Mouse (Mus musculus) lung, postnatal 0 days (tissue): ENCODE measurements at regions not wholly inside any gene's neighbourhood (a gene's known extent, or its start where the extent isn't known, plus 50 kb on each side); places are given as distances from the start of the nearest gene placed in this dataset.

Experiments used
- ATAC-seq: fragments of 200-750 bp; cut with Nextera tagmentation; 2 replicates; pipeline ENCODE4 v1.8.0; 2017; ENCODE audit warnings: moderate library complexity
- DNase-seq: peaks from one replicate; pipeline ENCODE4 v3.0.0-alpha.2; 2016; ENCODE audit warnings: low spot score
- H3K27ac ChIP-seq: fragments of 300-500 bp; sonication (generic); 2 replicates; pipeline ENCODE4 v1.5.1; 2014; ENCODE audit warnings: antibody characterized with exemption, mild to moderate bottlenecking, low read length, mixed read lengths
- H3K27me3 ChIP-seq: fragments of 300-500 bp; sonication (generic); replicated peaks from 2 replicates; pipeline ENCODE4 v1.6.1; 2014; ENCODE audit warnings: low read length, mixed read lengths; ENCODE audit not compliant: insufficient read depth
- H3K36me3 ChIP-seq: fragments of 300-500 bp; sonication (generic); 2 replicates; pipeline ENCODE4 v1.6.1; 2014; ENCODE audit warnings: low read length, mixed read lengths; ENCODE audit not compliant: insufficient read depth
- H3K4me1 ChIP-seq: fragments of 300-500 bp; sonication (generic); 2 replicates; pipeline ENCODE4 v1.6.1; 2014; ENCODE audit warnings: antibody characterized with exemption, low read depth, low read length, mixed read lengths; ENCODE audit not compliant: insufficient read depth
- H3K4me2 ChIP-seq: fragments of 300-500 bp; sonication (generic); replicated peaks from 2 replicates; pipeline ENCODE4 v1.6.1; 2014; ENCODE audit warnings: low read depth, mild to moderate bottlenecking, low read length, moderate library complexity, mixed read lengths
- H3K4me3 ChIP-seq: fragments of 300-500 bp; sonication (generic); 2 replicates; pipeline ENCODE4 v1.5.1; 2014; ENCODE audit warnings: low read depth, low read length
- H3K9ac ChIP-seq: fragments of 300-500 bp; sonication (generic); replicated peaks from 2 replicates; pipeline ENCODE4 v1.6.1; 2014; ENCODE audit warnings: low read depth, mild to moderate bottlenecking
- H3K9me3 ChIP-seq: fragments of 300-500 bp; sonication (generic); 2 replicates; pipeline ENCODE4 v1.6.1; 2016; ENCODE audit warnings: low read length, mixed read lengths
- CTCF ChIP-seq: IDR thresholded peaks from 2 replicates; pipeline ENCODE4 v1.5.1; 2016; ENCODE audit warnings: antibody characterized with exemption, mild to moderate bottlenecking
- EP300 ChIP-seq: IDR thresholded peaks from 2 replicates; pipeline ENCODE4 v1.6.1; 2016; ENCODE audit warnings: antibody characterized with exemption, mild to moderate bottlenecking, control low read depth
- WGBS: fragments of 180-500 bp; shearing (Covaris S2); extraction: QIAGEN DNeasy Blood & Tissue Kit; methylation state at CpG from one replicate; pipeline ENCODE4 v1.1.7; 2014; 5-methylcytosine and 5-hydroxymethylcytosine counted together

- Histone ChIP-seq H3K36me3 (no peaks in the 10 kb centered on the region), H3K4me2 (no peak overlapping the region), H3K4me1 (no peaks in the 10 kb centered on the region), H3K27ac (no peak overlapping the region), H3K9ac (no peak overlapping the region), H3K27me3 (no peaks in the 10 kb centered on the region), H3K9me3 (no peaks in the 10 kb centered on the region), H3K4me3 (no peak overlapping the region)
- DNase-seq (peak; percentile 7), ATAC-seq (no peak)
- no peak for TF ChIP-seq EP300
- TF ChIP-seq CTCF, result no peak
- 44% methylated on average over 2 of the region's 2 CpGs for WGBS
Observed at GRCm38 (mm10) chr1:194527342-194528165, 90.5 kb upstream of the Plxna2 start.

- no peak overlapping the region for H3K4me2 ChIP-seq
- 93% methylated on average over 2 of the region's 2 CpGs for WGBS
- no peak overlapping the region for H3K9ac ChIP-seq
- no peak for ATAC-seq
- H3K27me3 ChIP-seq, result no peaks in the 10 kb centered on the region
- H3K9me3 ChIP-seq, result no peaks in the 10 kb centered on the region
- no peaks in the 10 kb centered on the region for H3K4me1 ChIP-seq
- H3K4me3 ChIP-seq, result no peak overlapping the region
- no peak overlapping the region for H3K27ac ChIP-seq
- DNase-seq, result no peak
- no peaks in the 10 kb centered on the region for H3K36me3 ChIP-seq
- TF ChIP-seq CTCF (no peak), EP300 (no peak)
Observed at GRCm38 (mm10) chr1:194524976-194525375, 93.0 kb upstream of the Plxna2 start.

GRCm38 (mm10) chr1:194521216-194521615 is 96.8 kb upstream of the Plxna2 start:
- no peaks in the 10 kb centered on the region for H3K27me3 ChIP-seq
- H3K4me1 ChIP-seq, result no peaks in the 10 kb centered on the region
- H3K9ac ChIP-seq, result no peak overlapping the region
- WGBS, result 66% methylated on average over 2 of the region's 2 CpGs
- no peaks in the 10 kb centered on the region for H3K36me3 ChIP-seq
- TF ChIP-seq CTCF (no peak), EP300 (no peak)
- H3K27ac ChIP-seq, result no peak overlapping the region
- ATAC-seq (no peak), DNase-seq (no peak)
- no peak overlapping the region for H3K4me3 ChIP-seq
- no peak overlapping the region for H3K4me2 ChIP-seq
- H3K9me3 ChIP-seq, result no peaks in the 10 kb centered on the region

GRCm38 (mm10) chr1:194519509-194520220 is 98.4 kb upstream of the Plxna2 start:
- Histone ChIP-seq H3K36me3 (no peaks in the 10 kb centered on the region), H3K4me3 (no peak overlapping the region), H3K4me2 (no peak overlapping the region), H3K9ac (no peak overlapping the region), H3K27me3 (no peaks in the 10 kb centered on the region), H3K4me1 (no peaks in the 10 kb centered on the region), H3K27ac (no peak overlapping the region), H3K9me3 (no peaks in the 10 kb centered on the region)
- DNase-seq, result no peak
- ATAC-seq, result no peak
- TF ChIP-seq EP300 (no peak), CTCF (no peak)
- WGBS, result 76% methylated on average over 6 of the region's 6 CpGs

- Histone ChIP-seq H3K4me1 (no peaks in the 10 kb centered on the region), H3K27me3 (no peaks in the 10 kb centered on the region), H3K27ac (no peak overlapping the region), H3K36me3 (no peaks in the 10 kb centered on the region), H3K9ac (no peak overlapping the region), H3K4me2 (no peak overlapping the region), H3K4me3 (no peak overlapping the region), H3K9me3 (no peaks in the 10 kb centered on the region)
- no peak for TF ChIP-seq EP300
- TF ChIP-seq CTCF, result no peak
- WGBS, result 96% methylated on average over 1 of the region's 1 CpGs
- no peak for DNase-seq
- ATAC-seq, result no peak
Observed at GRCm38 (mm10) chr1:194516136-194516535, 101.9 kb upstream of the Plxna2 start.

GRCm38 (mm10) chr1:194508314-194508713 is 109.7 kb upstream of the Plxna2 start:
- Histone ChIP-seq H3K27ac (no peak overlapping the region), H3K27me3 (no peaks in the 10 kb centered on the region), H3K36me3 (no peaks in the 10 kb centered on the region), H3K4me3 (no peak overlapping the region), H3K9ac (no peak overlapping the region), H3K4me2 (no peak overlapping the region), H3K9me3 (no peaks in the 10 kb centered on the region), H3K4me1 (no peaks in the 10 kb centered on the region)
- 61% methylated on average over 1 of the region's 1 CpGs for WGBS
- DNase-seq (no peak), ATAC-seq (no peak)
- no peak for TF ChIP-seq EP300
- TF ChIP-seq CTCF, result no peak
